Mouse (Mus musculus): ENCODE measurements around the gene Pgam2. TPM values are rescaled to one million over a fixed set of nuclear protein-coding genes. Genes with fewer than 3 reads are reported as not detected.

The Pgam2 gene
- total RNA-seq, 2 experiments from 2014 or later: 756 to 765 TPM

GRCm38 (mm10) chr11:5785732-5786131 is 17.8 kb downstream of the Pgam2 start:
- intact Hi-C loops (cut with DNase I): loop anchor here (2.0 to 5.0 kb wide), 2 partner anchors 23 to 102 kb away; partner anchors contain the start of gene Urgcp
- no peak for DNase-seq

GRCm38 (mm10) chr11:5782199-5782944 is 21.2 kb downstream of the Pgam2 start:
- intact Hi-C loops (cut with DNase I): no loop called here
- DNase-seq: no peak

- DNase-seq: no peak
- intact Hi-C loops (cut with DNase I): no loop called here
Measured at GRCm38 (mm10) chr11:5780035-5780499, 23.5 kb downstream of the Pgam2 start.

- DNase-seq: no peak
- intact Hi-C loops (cut with DNase I): loop anchor here (5.0 kb wide), 1 partner anchor 291 kb away; no protein-coding TSS in a partner anchor
Measured at GRCm38 (mm10) chr11:5778481-5778880, 25.1 kb downstream of the Pgam2 start.

- intact Hi-C loops (cut with DNase I): no loop called here
- DNase-seq: no peak
Measured at GRCm38 (mm10) chr11:5766019-5766418, 37.5 kb downstream of the Pgam2 start.

- intact Hi-C loops (cut with DNase I): loop anchor here (2.0 kb wide), 2 partner anchors 22 to 24 kb away; no protein-coding TSS in a partner anchor
- no peak for DNase-seq
Measured at GRCm38 (mm10) chr11:5762633-5762982, 40.9 kb downstream of the Pgam2 start.

- DNase-seq: peak; percentile 96 to 97
- intact Hi-C loops (cut with DNase I): loop anchor here (2.0 kb wide), 2 partner anchors 21 to 25 kb away; no protein-coding TSS in a partner anchor
Measured at GRCm38 (mm10) chr11:5761820-5762632, 41.5 kb downstream of the Pgam2 start, which contains the start of gene Urgcp. Gene Urgcp (minus strand): TSS chr11:5762376.

- intact Hi-C loops (cut with DNase I): no loop called here
Measured at GRCm38 (mm10) chr11:5753755-5754154, 49.8 kb downstream of the Pgam2 start.

More at GRCm38 (mm10) chr11:5753755-5754154, 49.8 kb downstream of the Pgam2 start:
- no peak for DNase-seq

Other genes starting within 250 kb of the Pgam2 start
- not detected for gene Ankrd36, start 234.0 kb downstream of the Pgam2 start, total RNA-seq (2021)
- gene Mrps24, start 88.1 kb downstream of the Pgam2 start, total RNA-seq (2021): 100 to 1,000 TPM; 114 to 118 TPM
- 10 to 100 TPM; 65.6 to 68.5 TPM for gene Urgcp, start 41.4 kb downstream of the Pgam2 start, total RNA-seq (2021)
- gene Dbnl, start 15.2 kb downstream of the Pgam2 start, total RNA-seq (2021): 10 to 100 TPM; 37.4 to 40.6 TPM
- gene Polm, start 34.3 kb upstream of the Pgam2 start, total RNA-seq (2021): 1 to 10 TPM; 5.0 to 6.7 TPM
- 10 to 100 TPM; 35.2 to 40.1 TPM for gene Aebp1, start 58.2 kb upstream of the Pgam2 start, total RNA-seq (2021)
- gene Pold2, start 74.6 kb upstream of the Pgam2 start, total RNA-seq (2021): 10 to 100 TPM; 34.8 to 44.1 TPM
- 100 to 1,000 TPM; 363 to 942 TPM for gene Myl7, start 95.0 kb upstream of the Pgam2 start, total RNA-seq (2021)
- 1 to 10 TPM in 1 of 2 experiments, under 1 TPM in 1; 0.40 to 1.5 TPM for gene Gck, start 146.3 kb upstream of the Pgam2 start, total RNA-seq (2021)
- gene Ykt6, start 152.0 kb upstream of the Pgam2 start, total RNA-seq (2021): 10 to 100 TPM; 85.7 to 97.5 TPM